In genomic region chr11:86490782-86491181, GRCm38 (mm10) we compare ENCODE assay signal across 34 mouse cellular contexts.
"Had no signal": no experiment of that assay in that cellular context is flagged by ENCODE, and none has a peak within 500 bp of the region (broad histone marks: within the 10 kb centered on the region; RNA-seq: fewer than 3 reads in every experiment).

No protein-coding gene starts in this region.

- H3K9ac ChIP-seq: heart, embryonic 12.5 days; heart, embryonic 13.5 days; heart, embryonic 15.5 days; hindbrain, embryonic 12.5 days; hindbrain, embryonic 13.5 days; hindbrain, embryonic 14.5 days; hindbrain, embryonic 15.5 days; intestine, embryonic 15.5 days; kidney, embryonic 15.5 days had no signal

- H3K4me3 ChIP-seq: heart, embryonic 12.5 days; heart, embryonic 13.5 days; heart, embryonic 15.5 days; hindbrain, embryonic 12.5 days; hindbrain, embryonic 13.5 days; hindbrain, embryonic 15.5 days; intestine, embryonic 15.5 days; kidney, embryonic 15.5 days; layer of hippocampus, adult 2 months; left cerebral cortex, adult 2 months had no signal

- ATAC-seq: hindbrain, embryonic 16.5 days; hindbrain, postnatal 0 days; inflammation-experienced regulatory T-cells, adult 6 months; intestine, embryonic 15.5 days; intestine, embryonic 16.5 days; intestine, postnatal 0 days had no signal

- H3K27me3 ChIP-seq: heart, embryonic 12.5 days; heart, embryonic 13.5 days; heart, embryonic 15.5 days; hindbrain, embryonic 12.5 days; hindbrain, embryonic 13.5 days; hindbrain, embryonic 15.5 days; intestine, embryonic 15.5 days; kidney, embryonic 15.5 days had no signal

- H3K27ac ChIP-seq: heart, embryonic 13.5 days; heart, embryonic 15.5 days; hindbrain, embryonic 12.5 days; hindbrain, embryonic 13.5 days; hindbrain, embryonic 14.5 days; hindbrain, embryonic 15.5 days; hindbrain, postnatal 0 days; intestine, embryonic 15.5 days; kidney, embryonic 15.5 days; kidney, postnatal 0 days; layer of hippocampus, adult 2 months; left cerebral cortex, adult 2 months had no signal

- H3K9me3 ChIP-seq: heart, embryonic 12.5 days; heart, embryonic 13.5 days; heart, embryonic 15.5 days; hindbrain, embryonic 12.5 days; hindbrain, embryonic 13.5 days; hindbrain, embryonic 15.5 days; intestine, embryonic 15.5 days; kidney, embryonic 15.5 days had no signal

- DNase-seq: heart, postnatal 10 days; heart, postnatal 14 days; heart, postnatal 36 days; heart, postnatal 4 days; kidney, adult 11 months; kidney, adult 18-20 months; kidney, adult 2 months; kidney, adult 8-10 months; kidney, adult 9 months; kidney, postnatal 10 days; kidney, postnatal 14 days; kidney, postnatal 25 days; kidney, postnatal 36 days; kidney, postnatal 4 days; layer of hippocampus, adult 9-11 months; layer of hippocampus, postnatal 36 days had no signal

- H3K4me2 ChIP-seq: heart, embryonic 11.5 days; heart, embryonic 12.5 days; heart, embryonic 13.5 days; heart, embryonic 15.5 days; hindbrain, embryonic 12.5 days; hindbrain, embryonic 13.5 days; hindbrain, embryonic 14.5 days; hindbrain, embryonic 15.5 days; intestine, embryonic 15.5 days; kidney, embryonic 15.5 days had no signal
